In the genomic region with DNA sequence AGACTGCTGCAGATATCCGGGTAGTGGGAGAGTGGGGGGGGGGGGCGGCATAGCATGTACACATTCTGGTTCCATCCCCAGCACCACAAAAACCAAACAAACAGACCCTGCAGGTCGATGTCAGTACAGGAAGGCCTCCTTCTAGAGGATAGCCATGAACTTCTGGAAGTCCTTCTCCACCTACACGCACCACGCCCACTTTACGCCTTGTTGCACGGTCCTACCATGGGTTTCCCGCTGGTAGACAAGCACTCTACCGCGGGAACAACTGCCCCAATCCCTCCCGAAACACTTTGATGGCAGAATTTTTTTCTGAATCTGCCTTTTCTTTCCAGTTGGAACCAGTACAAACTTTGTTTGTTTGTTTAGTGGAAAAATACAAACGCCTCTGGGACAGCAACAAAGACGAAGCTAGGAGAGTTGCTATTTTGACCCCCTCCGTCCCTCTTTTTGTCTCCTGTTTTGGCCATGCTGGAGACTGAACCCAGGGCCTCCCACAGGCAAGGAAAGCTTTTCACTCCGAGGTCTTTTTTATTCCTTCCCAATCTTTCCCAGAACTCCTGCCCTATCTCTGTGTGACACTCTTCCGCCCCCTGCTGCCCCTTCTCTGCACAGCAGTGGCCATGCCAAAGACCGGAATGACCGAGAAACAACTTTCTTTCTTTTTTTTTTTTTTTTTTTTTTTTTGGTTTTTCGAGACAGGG, we compare ENCODE assay signal across 8 mouse cellular contexts. TPM values are rescaled to one million over a fixed set of nuclear protein-coding genes. Genes with fewer than 3 reads are reported as not detected.
A peak's percentile ranks its signal among the peaks of the same experiment; 100 is the strongest.
DNase-seq lines count a peak whose midpoint lies in the region; ATAC-seq and TF ChIP-seq lines count a peak whose summit lies in the region.

No protein-coding gene starts in this region.

- no peaks in the 10 kb centered on the region for H3K36me3 ChIP-seq in forebrain, embryonic 10.5 days (replicated peaks)
- H3K36me3 ChIP-seq in forebrain, embryonic 15.5 days: no peaks in the 10 kb centered on the region
- H3K36me3 ChIP-seq in embryonic facial prominence, embryonic 10.5 days (replicated peaks): no peaks in the 10 kb centered on the region
- no peaks in the 10 kb centered on the region for H3K36me3 ChIP-seq in limb, embryonic 14.5 days (ENCODE audit: control insufficient read depth, insufficient read depth, low read length)
- no peaks in the 10 kb centered on the region for H3K36me3 ChIP-seq in testis, adult 2 months (ENCODE audit: control insufficient read depth, insufficient read depth, low read length)

- TF ChIP-seq POLR2A in limb, embryonic 14.5 days (IDR thresholded peaks at IDR 0.05; ENCODE audit: borderline replicate concordance, extremely low read depth, insufficient read depth, insufficient read length): no peak
- TF ChIP-seq POLR2A in testis, adult 2 months (IDR thresholded peaks at IDR 0.05; ENCODE audit: control insufficient read depth, low read depth, low read length): no peak

- no peaks in the 10 kb centered on the region for H3K9me3 ChIP-seq in forebrain, embryonic 10.5 days
- H3K9me3 ChIP-seq in forebrain, embryonic 15.5 days: no peaks in the 10 kb centered on the region
- no peaks in the 10 kb centered on the region for H3K9me3 ChIP-seq in embryonic facial prominence, embryonic 10.5 days
- no peaks in the 10 kb centered on the region for H3K9me3 ChIP-seq in limb, embryonic 14.5 days (ENCODE audit: control insufficient read depth, low read length)

- peak overlapping the region; percentile 80 for H3K27ac ChIP-seq in forebrain, embryonic 10.5 days
- no peak overlapping the region for H3K27ac ChIP-seq in forebrain, embryonic 15.5 days (replicated peaks)
- peak overlapping the region; percentile 61 for H3K27ac ChIP-seq in embryonic facial prominence, embryonic 10.5 days (replicated peaks)
- no peak overlapping the region for H3K27ac ChIP-seq in limb, embryonic 14.5 days (replicated peaks; ENCODE audit: low read depth, low read length)
- peak overlapping the region; percentile 64 for H3K27ac ChIP-seq in testis, adult 2 months (ENCODE audit: control insufficient read depth, insufficient read depth, low read depth, low read length)

- no peak overlapping the region for H3K4me2 ChIP-seq in forebrain, embryonic 15.5 days (replicated peaks)
- peak overlapping the region; percentile 30 for H3K4me2 ChIP-seq in limb, embryonic 14.5 days (replicated peaks; ENCODE audit: low read depth, low read length, severe bottlenecking)

- peak; percentile 76; the same call in 1 of the 2 replicates for TF ChIP-seq CTCF in testis, adult 2 months (IDR thresholded peaks at IDR 0.05; ENCODE audit: control insufficient read depth, insufficient read depth, insufficient replicate concordance, low read depth, low read length)

- 8% methylated on average over 19 of the region's 19 CpGs for WGBS in forebrain, embryonic 10.5 days
- WGBS in forebrain, embryonic 15.5 days: 4% methylated on average over 19 of the region's 19 CpGs
- 7% methylated on average over 19 of the region's 19 CpGs for WGBS in embryonic facial prominence, embryonic 10.5 days
- WGBS in limb, embryonic 14.5 days: 11% methylated on average over 19 of the region's 19 CpGs

- peak overlapping the region; percentile 32 for H3K4me3 ChIP-seq in forebrain, embryonic 10.5 days
- H3K4me3 ChIP-seq in forebrain, embryonic 15.5 days: no peak overlapping the region
- peak overlapping the region; percentile 34 for H3K4me3 ChIP-seq in embryonic facial prominence, embryonic 10.5 days
- no peak overlapping the region for H3K4me3 ChIP-seq in limb, embryonic 14.5 days (replicated peaks; ENCODE audit: low read length)
- peak overlapping the region; percentile 42 for H3K4me3 ChIP-seq in testis, adult 2 months (ENCODE audit: control insufficient read depth, low read depth, low read length)

- H3K9ac ChIP-seq in forebrain, embryonic 15.5 days (replicated peaks): no peak overlapping the region
- no peak overlapping the region for H3K9ac ChIP-seq in limb, embryonic 14.5 days (ENCODE audit: low read depth, low read length, severe bottlenecking)

- ATAC-seq in forebrain, embryonic 15.5 days (replicated peaks): no peak
- ATAC-seq in limb, embryonic 14.5 days (ENCODE audit: low FRiP score, low read depth): peak; percentile 70

- peak; percentile 76 for DNase-seq in forebrain, embryonic 10.5 days (ENCODE audit: extremely low spot score, low spot score)
- peak; percentile 89 for DNase-seq in embryonic facial prominence, embryonic 10.5 days (ENCODE audit: low spot score)
- DNase-seq in heart, adult 18-20 months: peak; percentile 85 to 95
- DNase-seq in kidney, adult 9 months: peak; percentile 92
- peak; percentile 78 for DNase-seq in limb, embryonic 14.5 days (ENCODE audit: low spot score)
- peak; percentile 51 for DNase-seq in naive thymus-derived CD4-positive, alpha-beta T cell, adult 2 months (ENCODE audit: low read depth)

- H3K4me1 ChIP-seq in forebrain, embryonic 10.5 days: peaks cover 22% of the 10 kb centered on the region
- peaks cover 6% of the 10 kb centered on the region for H3K4me1 ChIP-seq in forebrain, embryonic 15.5 days
- H3K4me1 ChIP-seq in embryonic facial prominence, embryonic 10.5 days: peaks cover 17% of the 10 kb centered on the region
- peaks cover 4% of the 10 kb centered on the region; the same call in 1 of the 2 replicates for H3K4me1 ChIP-seq in limb, embryonic 14.5 days (ENCODE audit: control insufficient read depth, insufficient read depth, low read length)
- peaks cover 11% of the 10 kb centered on the region for H3K4me1 ChIP-seq in testis, adult 2 months (ENCODE audit: control insufficient read depth, insufficient read depth, low read length)

- H3K27me3 ChIP-seq in forebrain, embryonic 10.5 days (ENCODE audit: poor library complexity, severe bottlenecking): peaks cover 34% of the 10 kb centered on the region
- H3K27me3 ChIP-seq in forebrain, embryonic 15.5 days: no peaks in the 10 kb centered on the region
- H3K27me3 ChIP-seq in embryonic facial prominence, embryonic 10.5 days (replicated peaks; ENCODE audit: low read depth, poor library complexity, severe bottlenecking): peaks cover 35% of the 10 kb centered on the region
- H3K27me3 ChIP-seq in limb, embryonic 14.5 days (ENCODE audit: control insufficient read depth, insufficient read depth, low read length): no peaks in the 10 kb centered on the region
- no peaks in the 10 kb centered on the region for H3K27me3 ChIP-seq in testis, adult 2 months (ENCODE audit: control insufficient read depth, insufficient read depth, low read length)

RNA-seq across cellular contexts. Expression of gene Shbg, which starts 4.0 kb away (rescaled TPM):
- not detected in 2 replicates for polyA plus RNA-seq in forebrain, embryonic 10.5 days (2016; fragmentation: Nextera tagmentation; extraction: Ambion mirVana)
- not detected in 2 replicates for polyA plus RNA-seq in forebrain, embryonic 15.5 days (2015; fragmentation: Nextera tagmentation; extraction: Ambion mirVana)
- polyA plus RNA-seq in embryonic facial prominence, embryonic 10.5 days (2016; fragmentation: Nextera tagmentation; extraction: Ambion mirVana): not detected in 2 replicates
- total RNA-seq in heart, adult 18-20 months (2021): not detected
- 0.05 TPM in 1 of 2 replicates, not detected in the other for polyA plus RNA-seq in limb, embryonic 14.5 days (2012; rRNA removed)
- polyA plus RNA-seq in limb, embryonic 14.5 days (2014; fragmentation: Nextera tagmentation; extraction: Ambion mirVana): not detected in 2 replicates
- 11.9 and 16.4 TPM in 2 replicates for polyA plus RNA-seq in testis, adult 2 months (2012; rRNA removed)

RNA-seq across cellular contexts. Expression of gene Atp1b2, which starts 8.0 kb away (rescaled TPM):
- 4.3 and 4.6 TPM in 2 replicates for polyA plus RNA-seq in forebrain, embryonic 10.5 days (2016; fragmentation: Nextera tagmentation; extraction: Ambion mirVana)
- 22.2 and 25.9 TPM in 2 replicates for polyA plus RNA-seq in forebrain, embryonic 15.5 days (2015; fragmentation: Nextera tagmentation; extraction: Ambion mirVana)
- 3.2 TPM in 2 replicates for polyA plus RNA-seq in embryonic facial prominence, embryonic 10.5 days (2016; fragmentation: Nextera tagmentation; extraction: Ambion mirVana)
- total RNA-seq in heart, adult 18-20 months (2021): 10 to 100 TPM; 15.2 to 16.4 TPM
- 17.9 and 20.6 TPM in 2 replicates for polyA plus RNA-seq in limb, embryonic 14.5 days (2012; rRNA removed)
- polyA plus RNA-seq in limb, embryonic 14.5 days (2014; fragmentation: Nextera tagmentation; extraction: Ambion mirVana): 9.1 and 10.4 TPM in 2 replicates
- 27.9 and 40.5 TPM in 2 replicates for polyA plus RNA-seq in testis, adult 2 months (2012; rRNA removed)

RNA-seq across cellular contexts. Expression of gene Sat2, which starts 8.1 kb away (rescaled TPM):
- polyA plus RNA-seq in forebrain, embryonic 10.5 days (2016; fragmentation: Nextera tagmentation; extraction: Ambion mirVana): 13.7 and 15.4 TPM in 2 replicates
- 22.9 and 25.2 TPM in 2 replicates for polyA plus RNA-seq in forebrain, embryonic 15.5 days (2015; fragmentation: Nextera tagmentation; extraction: Ambion mirVana)
- 16.0 TPM in 2 replicates for polyA plus RNA-seq in embryonic facial prominence, embryonic 10.5 days (2016; fragmentation: Nextera tagmentation; extraction: Ambion mirVana)
- 1 to 10 TPM; 3.3 to 3.8 TPM for total RNA-seq in heart, adult 18-20 months (2021)
- 14.2 and 21.1 TPM in 2 replicates for polyA plus RNA-seq in limb, embryonic 14.5 days (2012; rRNA removed)
- 16.5 and 20.1 TPM in 2 replicates for polyA plus RNA-seq in limb, embryonic 14.5 days (2014; fragmentation: Nextera tagmentation; extraction: Ambion mirVana)
- polyA plus RNA-seq in testis, adult 2 months (2012; rRNA removed): 7.0 and 9.4 TPM in 2 replicates

RNA-seq across cellular contexts. Expression of gene Fxr2, which starts 19.1 kb away (rescaled TPM):
- 32.5 and 34.6 TPM in 2 replicates for polyA plus RNA-seq in forebrain, embryonic 10.5 days (2016; fragmentation: Nextera tagmentation; extraction: Ambion mirVana)
- polyA plus RNA-seq in forebrain, embryonic 15.5 days (2015; fragmentation: Nextera tagmentation; extraction: Ambion mirVana): 41.0 and 46.1 TPM in 2 replicates
- 45.2 and 45.5 TPM in 2 replicates for polyA plus RNA-seq in embryonic facial prominence, embryonic 10.5 days (2016; fragmentation: Nextera tagmentation; extraction: Ambion mirVana)
- total RNA-seq in heart, adult 18-20 months (2021): 10 to 100 TPM; 91.3 to 97.2 TPM
- 122 and 125 TPM in 2 replicates for polyA plus RNA-seq in limb, embryonic 14.5 days (2012; rRNA removed)
- polyA plus RNA-seq in limb, embryonic 14.5 days (2014; fragmentation: Nextera tagmentation; extraction: Ambion mirVana): 28.9 and 33.8 TPM in 2 replicates
- 63.3 and 69.1 TPM in 2 replicates for polyA plus RNA-seq in testis, adult 2 months (2012; rRNA removed)

RNA-seq across cellular contexts. Expression of gene Trp53, which starts 33.5 kb away (rescaled TPM):
- 192 and 194 TPM in 2 replicates for polyA plus RNA-seq in forebrain, embryonic 10.5 days (2016; fragmentation: Nextera tagmentation; extraction: Ambion mirVana)
- polyA plus RNA-seq in forebrain, embryonic 15.5 days (2015; fragmentation: Nextera tagmentation; extraction: Ambion mirVana): 112 and 115 TPM in 2 replicates
- 219 and 225 TPM in 2 replicates for polyA plus RNA-seq in embryonic facial prominence, embryonic 10.5 days (2016; fragmentation: Nextera tagmentation; extraction: Ambion mirVana)
- 10 to 100 TPM; 15.0 to 15.5 TPM for total RNA-seq in heart, adult 18-20 months (2021)
- 173 and 200 TPM in 2 replicates for polyA plus RNA-seq in limb, embryonic 14.5 days (2012; rRNA removed)
- 138 and 155 TPM in 2 replicates for polyA plus RNA-seq in limb, embryonic 14.5 days (2014; fragmentation: Nextera tagmentation; extraction: Ambion mirVana)
- 22.1 TPM in 2 replicates for polyA plus RNA-seq in testis, adult 2 months (2012; rRNA removed)

Comparison
In these comparisons a context has a peak if more than half of its experiments do, and no peak if none do; other contexts are left out.
1. H3K27ac ChIP-seq: peak in forebrain, embryonic 10.5 days (single experiment), embryonic facial prominence, embryonic 10.5 days (single experiment) and testis, adult 2 months (single experiment); none in forebrain, embryonic 15.5 days (single experiment) and limb, embryonic 14.5 days (single experiment).
2. H3K4me3 ChIP-seq: peak in forebrain, embryonic 10.5 days (single experiment), embryonic facial prominence, embryonic 10.5 days (single experiment) and testis, adult 2 months (single experiment); none in forebrain, embryonic 15.5 days (single experiment) and limb, embryonic 14.5 days (single experiment).
3. RNA of gene Shbg, which starts 4.0 kb away (polyA plus RNA-seq): 11.9 to 16.4 TPM in testis, adult 2 months; not detected in embryonic facial prominence, embryonic 10.5 days, 0.05 TPM in limb, embryonic 14.5 days, not detected in forebrain, embryonic 10.5 days and not detected in forebrain, embryonic 15.5 days; every median in the first group is over 10 times any median in the second.
4. Peak in every context shown above with its lines, with median percentiles within 50 percentile points of each other: DNase-seq.